Mouse (Mus musculus) hindbrain, embryonic 15.5 days (tissue): ENCODE results near the gene Usp19. TPM values are rescaled to one million over a fixed set of nuclear protein-coding genes. Genes with fewer than 3 reads are reported as not detected.

Source experiments
- ATAC-seq: fragments of 200-750 bp; cut with Nextera tagmentation; 2 replicates; pipeline ENCODE4 v1.8.0; 2017; ENCODE audit warnings: low read depth, moderate number of reproducible peaks, moderate TSS enrichment; ENCODE audit not compliant: low FRiP score
- H3K27ac ChIP-seq: fragments of 300-500 bp; sonication (generic); replicated peaks from 2 replicates; pipeline ENCODE4 v1.5.1; 2015; ENCODE audit warnings: mild to moderate bottlenecking, inconsistent platforms
- H3K27me3 ChIP-seq: fragments of 300-500 bp; sonication (generic); 2 replicates; pipeline ENCODE4 v1.6.1; 2015; ENCODE audit warnings: control low read depth, inconsistent platforms
- H3K36me3 ChIP-seq: fragments of 300-500 bp; sonication (generic); 2 replicates; pipeline ENCODE4 v1.6.1; 2015; ENCODE audit warnings: control low read depth, inconsistent platforms
- H3K4me1 ChIP-seq: fragments of 300-500 bp; sonication (generic); replicated peaks from 2 replicates; pipeline ENCODE4 v1.6.1; 2015; ENCODE audit warnings: control low read depth, inconsistent platforms
- H3K4me2 ChIP-seq: fragments of 300-500 bp; sonication (generic); 2 replicates; pipeline ENCODE4 v1.6.1; 2015; ENCODE audit warnings: moderate library complexity, mild to moderate bottlenecking, inconsistent platforms
- H3K4me3 ChIP-seq: fragments of 300-500 bp; sonication (generic); 2 replicates; pipeline ENCODE4 v1.5.1; 2015; ENCODE audit warnings: mild to moderate bottlenecking, inconsistent platforms
- H3K9ac ChIP-seq: fragments of 300-500 bp; sonication (generic); 2 replicates; pipeline ENCODE4 v1.6.1; 2015; ENCODE audit warnings: inconsistent platforms
- H3K9me3 ChIP-seq: fragments of 300-500 bp; sonication (generic); 2 replicates; pipeline ENCODE4 v1.6.1; 2016; ENCODE audit warnings: control low read depth, inconsistent platforms
- WGBS: fragments of 180-500 bp; shearing (Covaris S2); methylation state at CpG from one replicate; pipeline ENCODE4 v1.1.7; 2015; 5-methylcytosine and 5-hydroxymethylcytosine counted together
- polyA plus RNA-seq: library from polyadenylated mRNA; unstranded; fragments of >200 nt; fragmentation: Nextera tagmentation; extraction: Ambion mirVana; gene quantifications from 2 replicates; pipeline ENCODE4 v1.2.1, GENCODE M21; 2015

Gene Usp19
- polyA plus RNA-seq, 1 experiment from 2014 or later = 80.8 TPM

DNA sequence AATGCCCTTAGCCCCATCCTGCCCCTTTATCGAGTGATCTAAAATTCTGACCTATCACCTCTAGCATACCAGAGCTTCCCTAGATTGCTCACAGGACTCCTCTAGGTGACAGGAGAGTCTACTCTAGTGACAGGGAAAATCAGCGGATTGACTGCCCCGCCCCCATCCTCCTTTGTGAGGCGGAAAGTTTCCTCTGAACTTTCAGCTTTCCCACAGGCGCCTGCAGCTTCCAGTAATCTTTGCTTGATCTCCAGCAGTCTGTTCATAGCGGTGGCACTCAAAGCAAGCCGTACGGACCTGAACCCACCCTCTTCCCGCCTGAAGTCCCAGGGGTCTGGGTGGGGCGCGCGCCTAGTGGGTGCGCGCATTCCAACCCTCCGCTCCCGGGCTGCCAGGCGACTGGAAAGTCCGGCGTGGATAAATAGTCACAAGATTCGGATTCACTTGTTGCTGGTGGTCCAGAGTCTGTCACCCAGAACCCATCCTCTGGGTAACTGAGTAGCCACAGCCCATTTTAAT is 11.7 kb upstream of the Usp19 start:
- 0 out of 2 replicates have a peak, but pooled peaks have one; percentile 38 for ATAC-seq

DNA sequence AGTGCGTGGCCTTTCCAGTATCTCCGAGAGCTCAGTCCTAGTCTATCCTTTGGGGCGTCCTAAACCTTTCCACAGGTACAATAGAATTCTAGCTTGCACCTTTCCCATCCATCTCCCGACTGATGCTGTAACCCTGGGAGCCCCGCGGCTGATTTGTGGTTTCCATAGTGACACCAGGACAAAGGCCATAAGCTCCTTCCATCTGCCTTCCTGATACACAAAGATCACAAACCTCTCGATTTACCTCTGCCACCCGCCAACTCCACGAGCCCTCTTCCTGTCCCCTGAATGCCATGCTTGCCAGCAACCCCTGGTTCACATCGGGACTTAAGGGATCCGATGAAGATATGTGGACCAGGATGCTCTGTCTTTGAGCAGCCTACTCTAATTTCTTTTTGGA is 11.2 kb upstream of the Usp19 start:
- Histone ChIP-seq H3K27ac (peak overlapping the region; percentile 61; the same call in 1 of the 2 replicates), H3K9ac (peak overlapping the region; percentile 14; the same call in 1 of the 2 replicates), H3K4me2 (peak overlapping the region; percentile 57), H3K4me3 (peak overlapping the region; percentile 37), H3K27me3 (no peaks in the 10 kb centered on the region), H3K36me3 (no peaks in the 10 kb centered on the region), H3K4me1 (peaks cover 19% of the 10 kb centered on the region), H3K9me3 (no peaks in the 10 kb centered on the region)
- 29% methylated on average over 11 of the region's 11 CpGs for WGBS
- no peak for ATAC-seq

More for the DNA sequence above, 11.7 kb upstream of the Usp19 start:
- no peaks in the 10 kb centered on the region for H3K27me3 ChIP-seq
- H3K36me3 ChIP-seq = no peaks in the 10 kb centered on the region
- peak overlapping the region; percentile 57 for H3K4me2 ChIP-seq
- peaks cover 19% of the 10 kb centered on the region for H3K4me1 ChIP-seq
- under 1% methylated on average over 20 of the region's 20 CpGs for WGBS
- peak overlapping the region; percentile 37 for H3K4me3 ChIP-seq
- peak overlapping the region; percentile 61 for H3K27ac ChIP-seq
- no peaks in the 10 kb centered on the region for H3K9me3 ChIP-seq
- peak overlapping the region; percentile 14; the same call in 1 of the 2 replicates for H3K9ac ChIP-seq

DNA sequence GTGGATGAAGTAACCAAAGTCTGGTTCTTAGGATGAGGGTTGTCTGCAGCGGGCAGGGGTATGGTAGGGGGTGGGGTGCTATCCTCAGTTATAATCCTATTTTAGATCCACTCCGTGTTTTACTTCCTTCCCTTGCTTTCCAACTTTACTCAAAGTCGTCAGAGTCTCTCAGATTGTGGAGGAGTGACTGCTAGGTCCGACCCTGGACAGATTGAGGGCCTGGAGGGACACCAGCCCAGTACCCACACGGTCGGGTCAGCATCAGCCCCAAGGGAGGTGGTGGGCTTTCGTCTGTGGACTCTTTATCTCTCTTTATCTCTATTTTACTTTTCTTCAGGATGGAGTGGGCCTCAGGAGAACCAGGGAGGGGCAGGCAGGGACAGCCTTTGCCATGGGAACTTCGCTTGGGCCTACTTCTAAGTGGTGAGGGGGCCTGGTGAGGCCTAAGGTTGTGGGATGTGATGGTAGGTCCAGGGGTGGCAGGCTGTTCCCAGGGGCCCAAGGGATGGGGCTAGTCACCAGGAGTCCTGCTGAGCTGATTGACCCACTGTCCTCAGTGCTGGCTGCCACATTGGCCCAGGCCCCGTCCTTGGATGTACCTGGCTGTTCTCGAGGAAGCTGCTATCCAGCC is 10.6 kb upstream of the Usp19 start, which contains the start of gene Lamb2:
Gene Lamb2, plus strand, starts transcription at position 16 of the 631 bp plus-strand sequence.
- peak within 1 kb of the TSS; percentile 37 for H3K4me3 ChIP-seq
- no peaks in the 10 kb centered on the region for H3K27me3 ChIP-seq
- 12% methylated on average over 10 of the region's 10 CpGs for WGBS
- H3K9me3 ChIP-seq = no peaks in the 10 kb centered on the region
- H3K4me1 ChIP-seq = peaks cover 19% of the 10 kb centered on the region
- H3K4me2 ChIP-seq = peak within 1 kb of the TSS; percentile 57
- peak; percentile 49; the same call in 1 of the 2 replicates for ATAC-seq
- H3K36me3 ChIP-seq = no peaks in the 10 kb centered on the region
- H3K27ac ChIP-seq = peak within 1 kb of the TSS; percentile 61
- H3K9ac ChIP-seq = peak within 1 kb of the TSS; percentile 32; the same call in 1 of the 2 replicates

GRCm38 (mm10) chr9:108480813-108481519 is 9.4 kb upstream of the Usp19 start:
- no peak overlapping the region for H3K9ac ChIP-seq
- no peak overlapping the region for H3K4me2 ChIP-seq
- no peak overlapping the region for H3K4me3 ChIP-seq
- no peak overlapping the region for H3K27ac ChIP-seq
- H3K36me3 ChIP-seq = no peaks in the 10 kb centered on the region
- 91% methylated on average over 28 of the region's 28 CpGs for WGBS
- no peak for ATAC-seq
- H3K27me3 ChIP-seq = no peaks in the 10 kb centered on the region
- H3K4me1 ChIP-seq = peaks cover 19% of the 10 kb centered on the region
- no peaks in the 10 kb centered on the region for H3K9me3 ChIP-seq

GRCm38 (mm10) chr9:108481520-108482210 is 8.7 kb upstream of the Usp19 start:
- Histone ChIP-seq H3K9ac (no peak overlapping the region), H3K4me3 (no peak overlapping the region), H3K27me3 (no peaks in the 10 kb centered on the region), H3K36me3 (no peaks in the 10 kb centered on the region), H3K4me1 (peaks cover 19% of the 10 kb centered on the region), H3K4me2 (no peak overlapping the region), H3K27ac (no peak overlapping the region), H3K9me3 (no peaks in the 10 kb centered on the region)
- no peak for ATAC-seq
- WGBS = 91% methylated on average over 19 of the region's 19 CpGs

- H3K4me1 ChIP-seq = peaks cover 19% of the 10 kb centered on the region
- no peak for ATAC-seq
- 95% methylated on average over 18 of the region's 18 CpGs for WGBS
- no peaks in the 10 kb centered on the region for H3K36me3 ChIP-seq
- H3K9me3 ChIP-seq = no peaks in the 10 kb centered on the region
- H3K4me3 ChIP-seq = no peak overlapping the region
- H3K27ac ChIP-seq = no peak overlapping the region
- H3K27me3 ChIP-seq = no peaks in the 10 kb centered on the region
- H3K4me2 ChIP-seq = no peak overlapping the region
- H3K9ac ChIP-seq = no peak overlapping the region
Observed at GRCm38 (mm10) chr9:108483051-108483790, 7.2 kb upstream of the Usp19 start.

DNA sequence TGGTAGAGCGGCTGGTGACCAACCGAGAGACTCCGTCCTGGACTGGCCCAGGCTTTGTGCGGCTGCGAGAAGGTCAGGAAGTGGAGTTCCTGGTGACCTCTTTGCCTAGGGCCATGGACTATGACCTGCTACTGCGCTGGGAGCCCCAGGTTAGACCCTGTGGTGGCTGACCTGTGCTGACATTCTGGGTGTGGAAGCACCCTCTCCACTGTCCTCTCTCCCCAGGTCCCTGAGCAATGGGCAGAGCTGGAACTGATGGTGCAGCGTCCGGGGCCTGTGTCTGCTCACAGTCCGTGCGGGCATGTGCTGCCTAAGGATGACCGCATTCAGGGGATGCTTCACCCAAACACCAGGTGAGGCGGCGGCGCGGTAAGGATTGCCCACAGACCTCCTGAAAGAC is 6.4 kb upstream of the Usp19 start:
- no peaks in the 10 kb centered on the region for H3K27me3 ChIP-seq
- no peak overlapping the region for H3K27ac ChIP-seq
- no peaks in the 10 kb centered on the region for H3K9me3 ChIP-seq
- H3K4me1 ChIP-seq = peaks cover 13% of the 10 kb centered on the region
- H3K4me3 ChIP-seq = no peak overlapping the region
- WGBS = 96% methylated on average over 15 of the region's 15 CpGs
- no peak overlapping the region for H3K9ac ChIP-seq
- ATAC-seq = no peak
- H3K36me3 ChIP-seq = no peaks in the 10 kb centered on the region
- no peak overlapping the region for H3K4me2 ChIP-seq

- H3K36me3 ChIP-seq = no peaks in the 10 kb centered on the region
- ATAC-seq = no peak
- H3K9me3 ChIP-seq = no peaks in the 10 kb centered on the region
- H3K4me2 ChIP-seq = no peak overlapping the region
- peaks cover 9% of the 10 kb centered on the region for H3K4me1 ChIP-seq
- WGBS = 95% methylated on average over 19 of the region's 19 CpGs
- no peak overlapping the region for H3K4me3 ChIP-seq
- H3K9ac ChIP-seq = no peak overlapping the region
- no peaks in the 10 kb centered on the region for H3K27me3 ChIP-seq
- H3K27ac ChIP-seq = no peak overlapping the region
Observed at GRCm38 (mm10) chr9:108485301-108485875, 5.0 kb upstream of the Usp19 start.

- no peak for ATAC-seq
- Histone ChIP-seq H3K27ac (no peak overlapping the region), H3K9ac (no peak overlapping the region), H3K4me3 (no peak overlapping the region), H3K36me3 (no peaks in the 10 kb centered on the region), H3K4me1 (peaks cover 18% of the 10 kb centered on the region), H3K4me2 (no peak overlapping the region), H3K9me3 (no peaks in the 10 kb centered on the region), H3K27me3 (no peaks in the 10 kb centered on the region)
- 96% methylated on average over 8 of the region's 8 CpGs for WGBS
Observed at GRCm38 (mm10) chr9:108486973-108487530, 3.4 kb upstream of the Usp19 start.

GRCm38 (mm10) chr9:108488403-108488802 is 2.0 kb upstream of the Usp19 start:
- Histone ChIP-seq H3K36me3 (peaks cover 13% of the 10 kb centered on the region), H3K9me3 (no peaks in the 10 kb centered on the region), H3K9ac (no peak overlapping the region), H3K4me3 (no peak overlapping the region), H3K4me2 (no peak overlapping the region), H3K4me1 (peaks cover 24% of the 10 kb centered on the region), H3K27ac (no peak overlapping the region), H3K27me3 (no peaks in the 10 kb centered on the region)
- no peak for ATAC-seq
- 95% methylated on average over 17 of the region's 17 CpGs for WGBS

GRCm38 (mm10) chr9:108489215-108489614 is 1.2 kb upstream of the Usp19 start:
- Histone ChIP-seq H3K9me3 (no peaks in the 10 kb centered on the region), H3K36me3 (peaks cover 21% of the 10 kb centered on the region), H3K4me2 (no peak overlapping the region), H3K27me3 (no peaks in the 10 kb centered on the region), H3K9ac (no peak overlapping the region), H3K4me1 (peaks cover 24% of the 10 kb centered on the region), H3K4me3 (no peak overlapping the region), H3K27ac (no peak overlapping the region)
- WGBS = 98% methylated on average over 20 of the region's 20 CpGs
- ATAC-seq = no peak
